Mouse (Mus musculus) liver, embryonic 15.5 days (tissue): ENCODE measurements at regions not wholly inside any gene's neighbourhood (a gene's known extent, or its start where the extent isn't known, plus 50 kb on each side); places are given as distances from the start of the nearest gene placed in this dataset.

Experiments
- ATAC-seq: fragments of 200-750 bp; cut with Nextera tagmentation; 2 replicates; pipeline ENCODE4 v1.8.0; 2017; ENCODE audit warnings: moderate number of reproducible peaks, mild to moderate bottlenecking, moderate library complexity; ENCODE audit not compliant: insufficient read depth
- H3K27ac ChIP-seq: fragments of 300-500 bp; sonication (generic); replicated peaks from 2 replicates; pipeline ENCODE4 v1.5.1; 2015; ENCODE audit warnings: mild to moderate bottlenecking, inconsistent platforms
- H3K27me3 ChIP-seq: fragments of 300-500 bp; sonication (generic); 2 replicates; pipeline ENCODE4 v1.6.1; 2015; ENCODE audit warnings: mild to moderate bottlenecking, inconsistent platforms
- H3K36me3 ChIP-seq: fragments of 300-500 bp; sonication (generic); replicated peaks from 2 replicates; pipeline ENCODE4 v1.6.1; 2015; ENCODE audit warnings: moderate library complexity, mild to moderate bottlenecking, inconsistent platforms
- H3K4me1 ChIP-seq: fragments of 300-500 bp; sonication (generic); replicated peaks from 2 replicates; pipeline ENCODE4 v1.6.1; 2015; ENCODE audit warnings: inconsistent platforms
- H3K4me2 ChIP-seq: fragments of 300-500 bp; sonication (generic); 2 replicates; pipeline ENCODE4 v1.6.1; 2015; ENCODE audit warnings: moderate library complexity, mild to moderate bottlenecking, inconsistent platforms
- H3K4me3 ChIP-seq: fragments of 300-500 bp; sonication (generic); replicated peaks from 2 replicates; pipeline ENCODE4 v1.5.1; 2015; ENCODE audit warnings: mild to moderate bottlenecking, inconsistent platforms
- H3K9ac ChIP-seq: fragments of 300-500 bp; sonication (generic); 2 replicates; pipeline ENCODE4 v1.6.1; 2015; ENCODE audit warnings: moderate library complexity, mild to moderate bottlenecking, inconsistent platforms
- H3K9me3 ChIP-seq: fragments of 300-500 bp; sonication (generic); replicated peaks from 2 replicates; pipeline ENCODE4 v1.6.1; 2016; ENCODE audit warnings: inconsistent platforms
- WGBS: fragments of 180-500 bp; shearing (Covaris S2); methylation state at CpG from one replicate; pipeline ENCODE4 v1.1.7; 2015; ENCODE audit warnings: mixed read lengths; ENCODE audit not compliant: insufficient replicate concordance; 5-methylcytosine and 5-hydroxymethylcytosine counted together

- H3K27ac ChIP-seq: no peak overlapping the region
- no peak for ATAC-seq
- no peaks in the 10 kb centered on the region for H3K4me1 ChIP-seq
- H3K9ac ChIP-seq: no peak overlapping the region
- H3K9me3 ChIP-seq: no peaks in the 10 kb centered on the region
- no peak overlapping the region for H3K4me2 ChIP-seq
- 52% methylated on average over 2 of the region's 2 CpGs for WGBS
- no peak overlapping the region for H3K4me3 ChIP-seq
- no peaks in the 10 kb centered on the region for H3K27me3 ChIP-seq
- no peaks in the 10 kb centered on the region for H3K36me3 ChIP-seq
Measured at GRCm38 (mm10) chr12:70589315-70589742, 136.4 kb downstream of the Tmx1 start.

GRCm38 (mm10) chr12:70590456-70591050, 137.7 kb downstream of the Tmx1 start:
- no peaks in the 10 kb centered on the region for H3K9me3 ChIP-seq
- no peaks in the 10 kb centered on the region for H3K36me3 ChIP-seq
- no peak overlapping the region for H3K4me3 ChIP-seq
- 62% methylated on average over 12 of the region's 12 CpGs for WGBS
- no peak overlapping the region for H3K27ac ChIP-seq
- no peak for ATAC-seq
- no peaks in the 10 kb centered on the region for H3K4me1 ChIP-seq
- H3K9ac ChIP-seq: no peak overlapping the region
- no peak overlapping the region for H3K4me2 ChIP-seq
- H3K27me3 ChIP-seq: no peaks in the 10 kb centered on the region

- Histone ChIP-seq H3K36me3 (no peaks in the 10 kb centered on the region), H3K4me3 (no peak overlapping the region), H3K4me2 (no peak overlapping the region), H3K27me3 (no peaks in the 10 kb centered on the region), H3K9ac (no peak overlapping the region), H3K27ac (no peak overlapping the region), H3K4me1 (no peaks in the 10 kb centered on the region), H3K9me3 (no peaks in the 10 kb centered on the region)
- no peak for ATAC-seq
- 65% methylated on average over 4 of the region's 4 CpGs for WGBS
Measured at GRCm38 (mm10) chr12:70592821-70593220, 139.9 kb downstream of the Tmx1 start.

- no peaks in the 10 kb centered on the region for H3K9me3 ChIP-seq
- no peak for ATAC-seq
- WGBS: 68% methylated on average over 15 of the region's 15 CpGs
- no peaks in the 10 kb centered on the region for H3K27me3 ChIP-seq
- H3K36me3 ChIP-seq: no peaks in the 10 kb centered on the region
- H3K4me1 ChIP-seq: no peaks in the 10 kb centered on the region
- no peak overlapping the region for H3K4me3 ChIP-seq
- H3K27ac ChIP-seq: no peak overlapping the region
- no peak overlapping the region for H3K4me2 ChIP-seq
- H3K9ac ChIP-seq: no peak overlapping the region
Measured at GRCm38 (mm10) chr12:70598211-70598701, 145.4 kb downstream of the Tmx1 start.

GRCm38 (mm10) chr12:70599731-70600130, 146.8 kb downstream of the Tmx1 start:
- H3K27me3 ChIP-seq: no peaks in the 10 kb centered on the region
- no peaks in the 10 kb centered on the region for H3K4me1 ChIP-seq
- no peak overlapping the region for H3K27ac ChIP-seq
- no peaks in the 10 kb centered on the region for H3K36me3 ChIP-seq
- H3K9me3 ChIP-seq: no peaks in the 10 kb centered on the region
- H3K4me3 ChIP-seq: no peak overlapping the region
- ATAC-seq: no peak
- H3K4me2 ChIP-seq: no peak overlapping the region
- WGBS: 62% methylated on average over 6 of the region's 6 CpGs
- no peak overlapping the region for H3K9ac ChIP-seq

- WGBS: 76% methylated on average over 1 of the region's 1 CpGs
- Histone ChIP-seq H3K27ac (no peak overlapping the region), H3K36me3 (no peaks in the 10 kb centered on the region), H3K4me2 (no peak overlapping the region), H3K4me3 (no peak overlapping the region), H3K27me3 (no peaks in the 10 kb centered on the region), H3K9me3 (no peaks in the 10 kb centered on the region), H3K9ac (no peak overlapping the region), H3K4me1 (no peaks in the 10 kb centered on the region)
- no peak for ATAC-seq
Measured at GRCm38 (mm10) chr12:70603869-70604268, 151.0 kb downstream of the Tmx1 start.

- ATAC-seq: no peak
- WGBS: 37% methylated on average over 5 of the region's 5 CpGs
- H3K9me3 ChIP-seq: no peaks in the 10 kb centered on the region
- no peaks in the 10 kb centered on the region for H3K4me1 ChIP-seq
- H3K9ac ChIP-seq: no peak overlapping the region
- no peak overlapping the region for H3K4me3 ChIP-seq
- H3K36me3 ChIP-seq: no peaks in the 10 kb centered on the region
- H3K4me2 ChIP-seq: no peak overlapping the region
- no peak overlapping the region for H3K27ac ChIP-seq
- H3K27me3 ChIP-seq: no peaks in the 10 kb centered on the region
Measured at GRCm38 (mm10) chr12:70608672-70609071, 155.8 kb downstream of the Tmx1 start.

- H3K9me3 ChIP-seq: no peaks in the 10 kb centered on the region
- no peak overlapping the region for H3K4me3 ChIP-seq
- no peak overlapping the region for H3K27ac ChIP-seq
- H3K36me3 ChIP-seq: no peaks in the 10 kb centered on the region
- ATAC-seq: no peak
- H3K9ac ChIP-seq: no peak overlapping the region
- no peak overlapping the region for H3K4me2 ChIP-seq
- no peaks in the 10 kb centered on the region for H3K27me3 ChIP-seq
- H3K4me1 ChIP-seq: no peaks in the 10 kb centered on the region
- WGBS: 56% methylated on average over 7 of the region's 7 CpGs
Measured at GRCm38 (mm10) chr12:70609116-70609871, 156.4 kb downstream of the Tmx1 start.

GRCm38 (mm10) chr12:70611891-70612290, 159.0 kb downstream of the Tmx1 start:
- no peak overlapping the region for H3K27ac ChIP-seq
- ATAC-seq: no peak
- no peaks in the 10 kb centered on the region for H3K9me3 ChIP-seq
- no peak overlapping the region for H3K9ac ChIP-seq
- 0 out of 2 replicates have a peak, but pooled peaks cover 5% of the 10 kb centered on the region for H3K4me1 ChIP-seq
- H3K27me3 ChIP-seq: no peaks in the 10 kb centered on the region
- no peak overlapping the region for H3K4me2 ChIP-seq
- H3K4me3 ChIP-seq: no peak overlapping the region
- H3K36me3 ChIP-seq: no peaks in the 10 kb centered on the region
- 69% methylated on average over 5 of the region's 5 CpGs for WGBS

GRCm38 (mm10) chr12:70613244-70613643, 160.3 kb downstream of the Tmx1 start:
- H3K4me3 ChIP-seq: no peak overlapping the region
- no peaks in the 10 kb centered on the region for H3K36me3 ChIP-seq
- ATAC-seq: no peak
- WGBS: 55% methylated on average over 5 of the region's 5 CpGs
- H3K9ac ChIP-seq: no peak overlapping the region
- no peak overlapping the region for H3K27ac ChIP-seq
- no peak overlapping the region for H3K4me2 ChIP-seq
- 0 out of 2 replicates have a peak, but pooled peaks cover 5% of the 10 kb centered on the region for H3K4me1 ChIP-seq
- H3K27me3 ChIP-seq: no peaks in the 10 kb centered on the region
- no peaks in the 10 kb centered on the region for H3K9me3 ChIP-seq

- Histone ChIP-seq H3K4me1 (0 out of 2 replicates have a peak, but pooled peaks cover 5% of the 10 kb centered on the region), H3K9ac (no peak overlapping the region), H3K4me3 (no peak overlapping the region), H3K36me3 (no peaks in the 10 kb centered on the region), H3K9me3 (no peaks in the 10 kb centered on the region), H3K27me3 (no peaks in the 10 kb centered on the region), H3K27ac (no peak overlapping the region), H3K4me2 (no peak overlapping the region)
- ATAC-seq: no peak
- WGBS: 44% methylated on average over 2 of the region's 2 CpGs
Measured at GRCm38 (mm10) chr12:70614101-70614500, 161.2 kb downstream of the Tmx1 start.
